Mouse (Mus musculus) midbrain, postnatal 0 days (tissue): ENCODE measurements around the gene Efcab7. TPM values are rescaled to one million over a fixed set of nuclear protein-coding genes. Genes with fewer than 3 reads are reported as not detected.

Experiments
- ATAC-seq: fragments of 200-750 bp; cut with Nextera tagmentation; 2 replicates; pipeline ENCODE4 v1.8.0; 2017; ENCODE audit warnings: moderate number of reproducible peaks, mild to moderate bottlenecking, moderate TSS enrichment, moderate library complexity; ENCODE audit not compliant: low FRiP score
- DNase-seq: peaks from one replicate; pipeline ENCODE4 v3.0.0-alpha.2; 2015; ENCODE audit warnings: low spot score
- H3K27ac ChIP-seq: fragments of 300-500 bp; sonication (generic); 2 replicates; pipeline ENCODE4 v1.5.1; 2014; ENCODE audit warnings: low read depth, mild to moderate bottlenecking, low read length, mixed read lengths
- H3K27me3 ChIP-seq: fragments of 300-500 bp; sonication (generic); 2 replicates; pipeline ENCODE4 v1.6.1; 2014; ENCODE audit warnings: low read length, control low read depth, mixed read lengths; ENCODE audit not compliant: insufficient read depth
- H3K36me3 ChIP-seq: fragments of 300-500 bp; sonication (generic); 2 replicates; pipeline ENCODE4 v1.6.1; 2014; ENCODE audit warnings: low read length, control low read depth, mixed read lengths; ENCODE audit not compliant: insufficient read depth
- H3K4me1 ChIP-seq: fragments of 300-500 bp; sonication (generic); 2 replicates; pipeline ENCODE4 v1.6.1; 2014; ENCODE audit warnings: mild to moderate bottlenecking, control low read depth, antibody characterized with exemption, low read length, mixed read lengths; ENCODE audit not compliant: insufficient read depth
- H3K4me2 ChIP-seq: fragments of 300-500 bp; sonication (generic); 2 replicates; pipeline ENCODE4 v1.6.1; 2014; ENCODE audit warnings: low read depth, mild to moderate bottlenecking, low read length, mixed read lengths; ENCODE audit not compliant: poor library complexity, severe bottlenecking
- H3K4me3 ChIP-seq: fragments of 300-500 bp; sonication (generic); 2 replicates; pipeline ENCODE4 v1.5.1; 2014; ENCODE audit warnings: low read depth, mild to moderate bottlenecking, low read length, moderate library complexity
- H3K9ac ChIP-seq: fragments of 300-500 bp; sonication (generic); replicated peaks from 2 replicates; pipeline ENCODE4 v1.6.1; 2014; ENCODE audit warnings: mild to moderate bottlenecking, low read length, moderate library complexity, mixed read lengths; ENCODE audit not compliant: poor library complexity, severe bottlenecking
- H3K9me3 ChIP-seq: fragments of 300-500 bp; sonication (generic); 2 replicates; pipeline ENCODE4 v1.6.1; 2016; ENCODE audit warnings: low read length, control low read depth
- CTCF ChIP-seq: IDR thresholded peaks from 2 replicates; pipeline ENCODE4 v1.5.1; 2016; ENCODE audit warnings: antibody characterized with exemption, mild to moderate bottlenecking
- WGBS: fragments of 180-500 bp; shearing (Covaris S2); extraction: QIAGEN DNeasy Blood & Tissue Kit; methylation state at CpG from one replicate; pipeline ENCODE4 v1.1.7; 2014; 5-methylcytosine and 5-hydroxymethylcytosine counted together
- polyA plus RNA-seq: library from polyadenylated mRNA; unstranded; fragments of >200 nt; fragmentation: Nextera tagmentation; extraction: Ambion mirVana; gene quantifications from 2 replicates; pipeline ENCODE4 v1.2.1, GENCODE M21; 2015
- total RNA-seq: library from RNA; depleted of rRNA; stranded (reverse); fragments of >200 nt; gene quantifications from 2 replicates; pipeline ENCODE4 v1.2.3, GENCODE M21; 2014

Efcab7 gene
- total and polyA plus RNA-seq, 2 experiments from 2014 or later, result 8.3 to 8.6 TPM

- Histone ChIP-seq H3K4me1 (no peaks in the 10 kb centered on the region; the same call in 1 of the 2 replicates), H3K36me3 (no peaks in the 10 kb centered on the region), H3K4me3 (no peak overlapping the region), H3K27me3 (no peaks in the 10 kb centered on the region), H3K9ac (no peak overlapping the region), H3K27ac (no peak overlapping the region), H3K4me2 (no peak overlapping the region), H3K9me3 (no peaks in the 10 kb centered on the region)
- DNase-seq (peak; percentile 47), ATAC-seq (no peak)
- TF ChIP-seq CTCF, result peak; percentile 59
- WGBS, result 81% methylated on average over 10 of the region's 10 CpGs
These were observed 112.8 kb downstream of the Efcab7 start for GRCm38 (mm10) chr4:99941655-99942414.

GRCm38 (mm10) chr4:99944606-99945005, 115.6 kb downstream of the Efcab7 start:
- ATAC-seq (no peak), DNase-seq (no peak)
- Histone ChIP-seq H3K4me1 (no peaks in the 10 kb centered on the region; the same call in 1 of the 2 replicates), H3K27me3 (no peaks in the 10 kb centered on the region), H3K27ac (no peak overlapping the region), H3K9me3 (no peaks in the 10 kb centered on the region), H3K4me3 (no peak overlapping the region), H3K9ac (no peak overlapping the region), H3K4me2 (no peak overlapping the region), H3K36me3 (no peaks in the 10 kb centered on the region)
- no peak for TF ChIP-seq CTCF
- 90% methylated on average over 2 of the region's 2 CpGs for WGBS

- Histone ChIP-seq H3K27me3 (no peaks in the 10 kb centered on the region), H3K4me2 (no peak overlapping the region), H3K4me3 (no peak overlapping the region), H3K9me3 (no peaks in the 10 kb centered on the region), H3K36me3 (no peaks in the 10 kb centered on the region), H3K4me1 (no peaks in the 10 kb centered on the region; the same call in 1 of the 2 replicates), H3K9ac (no peak overlapping the region), H3K27ac (no peak overlapping the region)
- TF ChIP-seq CTCF, result no peak
- no peak for ATAC-seq
- no peak for DNase-seq
- WGBS, result 88% methylated on average over 7 of the region's 7 CpGs
These were observed 116.0 kb downstream of the Efcab7 start for GRCm38 (mm10) chr4:99945011-99945410.

- H3K4me1 ChIP-seq, result no peaks in the 10 kb centered on the region
- no peak for ATAC-seq
- no peak overlapping the region for H3K27ac ChIP-seq
- 96% methylated on average over 2 of the region's 2 CpGs for WGBS
- no peak overlapping the region for H3K9ac ChIP-seq
- no peak for DNase-seq
- no peaks in the 10 kb centered on the region for H3K36me3 ChIP-seq
- no peaks in the 10 kb centered on the region for H3K27me3 ChIP-seq
- no peak for TF ChIP-seq CTCF
- H3K9me3 ChIP-seq, result no peaks in the 10 kb centered on the region
- H3K4me2 ChIP-seq, result no peak overlapping the region
- no peak overlapping the region for H3K4me3 ChIP-seq
These were observed 117.5 kb downstream of the Efcab7 start for GRCm38 (mm10) chr4:99946516-99946915.

GRCm38 (mm10) chr4:99947192-99947591, 118.2 kb downstream of the Efcab7 start:
- Histone ChIP-seq H3K27me3 (no peaks in the 10 kb centered on the region), H3K4me1 (no peaks in the 10 kb centered on the region), H3K4me2 (no peak overlapping the region), H3K27ac (no peak overlapping the region), H3K4me3 (no peak overlapping the region), H3K9ac (no peak overlapping the region), H3K36me3 (no peaks in the 10 kb centered on the region), H3K9me3 (no peaks in the 10 kb centered on the region)
- 84% methylated on average over 1 of the region's 1 CpGs for WGBS
- DNase-seq (peak; percentile 57), ATAC-seq (peak; percentile 53; the same call in 1 of the 2 replicates)
- peak; percentile 79 for TF ChIP-seq CTCF

GRCm38 (mm10) chr4:99947896-99948295, 118.9 kb downstream of the Efcab7 start:
- no peaks in the 10 kb centered on the region for H3K36me3 ChIP-seq
- no peak for DNase-seq
- no peak overlapping the region for H3K4me3 ChIP-seq
- H3K27ac ChIP-seq, result no peak overlapping the region
- no peak overlapping the region for H3K9ac ChIP-seq
- no peaks in the 10 kb centered on the region for H3K27me3 ChIP-seq
- 100% methylated on average over 1 of the region's 1 CpGs for WGBS
- no peaks in the 10 kb centered on the region for H3K9me3 ChIP-seq
- ATAC-seq, result no peak
- H3K4me1 ChIP-seq, result no peaks in the 10 kb centered on the region
- H3K4me2 ChIP-seq, result no peak overlapping the region
- TF ChIP-seq CTCF, result no peak
